Mouse (Mus musculus): Measurements from ENCODE around the gene Tex21.

GRCm38 (mm10) chr12:76179527-76179926 is 67.0 kb downstream of the Tex21 start:
- no peak for TF ChIP-seq POLR2A (IDR thresholded peaks at IDR 0.05; ENCODE audit: borderline replicate concordance, insufficient read depth, low read length)
- no peak for TF ChIP-seq CTCF (IDR thresholded peaks at IDR 0.05; ENCODE audit: borderline replicate concordance, insufficient read depth, low read depth, low read length)
